Mouse (Mus musculus): ENCODE results near the gene Art3.
A peak's percentile ranks its signal among the peaks of the same experiment; 100 is the strongest.
"Not testable (repeated sequence)": the region's sequence is repeated elsewhere in the genome, so short reads cannot be mapped to it uniquely, and the experiment has no call there.

Gene Art3

DNA sequence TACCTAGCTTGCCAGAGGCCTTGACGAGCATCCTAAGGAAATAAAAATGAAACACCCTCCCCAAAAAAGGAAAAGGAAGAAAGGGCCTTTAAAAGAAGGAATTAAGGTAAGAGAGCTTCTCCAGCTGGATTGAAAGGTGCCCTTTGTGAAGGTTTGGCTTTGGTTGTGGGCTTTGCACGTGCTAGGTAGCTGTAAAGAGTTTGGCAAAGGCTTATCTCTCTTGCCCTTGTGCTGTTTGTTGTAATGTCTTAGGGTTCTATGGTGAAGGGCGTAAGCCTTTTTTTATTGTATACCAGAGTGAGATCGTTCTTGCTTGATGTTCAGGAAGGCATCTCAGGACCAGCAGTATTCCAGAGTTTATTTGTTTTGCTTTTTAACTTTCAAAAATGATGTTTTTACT is 9.0 kb downstream of the Art3 start:
- no peak for DNase-seq

DNA sequence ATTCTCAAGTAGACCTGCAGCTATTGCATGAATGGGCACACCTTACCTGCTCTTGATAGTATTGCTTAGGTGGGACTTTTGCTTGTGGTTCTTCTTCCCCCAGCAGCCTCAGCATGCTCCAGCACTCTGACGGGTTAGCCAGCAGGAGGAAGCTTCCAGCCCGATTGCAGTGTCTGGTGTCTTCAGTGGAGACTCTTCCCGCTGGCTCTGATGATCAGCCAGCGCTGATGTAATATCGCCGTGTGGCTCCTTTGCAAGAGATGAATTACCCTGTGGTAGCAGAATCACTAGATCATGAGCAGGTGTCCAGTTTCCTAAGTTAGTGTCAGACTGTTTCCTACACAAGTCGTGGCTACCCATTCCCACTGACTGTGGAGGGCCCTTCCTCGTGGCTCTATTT is 13.4 kb downstream of the Art3 start:
- DNase-seq = no peak

DNA sequence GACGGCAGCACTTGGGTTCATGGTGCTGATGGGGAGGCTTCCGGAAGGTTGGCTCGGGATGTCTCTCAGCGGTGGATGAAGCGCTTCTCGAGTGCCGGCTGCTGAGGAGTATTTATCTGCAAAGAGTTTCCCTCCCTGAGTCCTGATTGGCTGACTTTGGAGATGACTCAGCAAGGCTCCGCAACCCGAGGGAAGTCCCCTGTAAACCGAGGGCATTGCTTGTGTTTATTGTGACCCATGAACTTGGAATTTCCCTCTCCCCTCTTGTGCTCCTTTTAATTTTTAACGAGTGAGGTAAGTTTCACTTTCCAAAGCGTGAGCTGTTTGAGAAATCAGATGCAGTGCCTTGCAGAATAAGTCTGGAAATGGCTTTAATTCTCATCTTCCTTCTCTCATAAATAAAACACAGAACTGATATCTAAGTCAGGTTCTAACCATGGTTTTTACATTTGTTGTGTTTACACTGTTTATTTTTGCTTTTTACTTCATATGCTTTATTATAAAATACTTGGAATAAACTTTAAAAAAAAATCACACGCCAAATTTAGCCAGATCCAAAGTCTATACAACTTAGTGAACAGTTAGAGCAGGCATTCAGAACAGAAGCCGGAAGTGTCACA is 17.3 kb downstream of the Art3 start, which contains the start of gene Cxcl10:
Gene Cxcl10, minus strand, starts transcription at position 96 of the 620 bp plus-strand sequence.
- peak; percentile 17 for DNase-seq

DNA sequence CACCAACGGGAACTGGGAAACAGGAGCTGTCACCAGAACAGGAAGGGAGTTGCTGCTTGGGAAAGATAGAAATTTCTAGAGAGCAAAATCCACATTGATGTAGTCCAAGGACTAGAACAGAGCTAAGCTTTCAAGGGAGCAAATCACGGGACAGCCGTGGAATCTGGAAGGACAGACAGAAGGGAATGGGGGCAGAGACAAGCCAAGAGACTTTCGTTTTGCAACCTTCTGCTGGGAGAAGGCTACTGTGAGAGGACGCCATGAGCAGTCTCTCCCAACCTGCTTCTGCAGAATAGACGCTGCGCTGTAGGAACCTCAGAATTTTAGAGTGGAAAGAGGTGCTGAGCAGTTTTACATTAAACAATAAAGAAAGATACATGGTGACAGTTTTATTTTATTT is 18.1 kb downstream of the Art3 start:
- no peak for DNase-seq

DNA sequence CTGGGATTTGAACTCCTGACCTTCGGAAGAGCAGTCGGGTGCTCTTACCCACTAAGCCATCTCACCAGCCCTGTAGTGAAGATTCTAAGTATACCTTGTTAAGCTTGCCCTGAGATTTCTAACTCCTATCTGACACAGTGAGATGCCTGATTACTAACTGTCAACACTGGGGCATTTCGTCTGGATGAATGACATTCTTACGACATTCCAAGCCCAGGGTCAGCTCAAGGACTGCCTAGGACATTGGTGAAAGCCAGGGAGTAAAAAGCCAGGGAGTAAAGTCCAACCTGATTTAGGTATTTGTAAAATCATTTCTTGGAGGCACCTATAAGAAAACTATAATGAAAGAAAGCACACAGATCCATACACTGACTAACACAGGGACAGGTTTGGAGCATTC is 21.1 kb downstream of the Art3 start:
- not testable (repeated sequence) for DNase-seq

DNA sequence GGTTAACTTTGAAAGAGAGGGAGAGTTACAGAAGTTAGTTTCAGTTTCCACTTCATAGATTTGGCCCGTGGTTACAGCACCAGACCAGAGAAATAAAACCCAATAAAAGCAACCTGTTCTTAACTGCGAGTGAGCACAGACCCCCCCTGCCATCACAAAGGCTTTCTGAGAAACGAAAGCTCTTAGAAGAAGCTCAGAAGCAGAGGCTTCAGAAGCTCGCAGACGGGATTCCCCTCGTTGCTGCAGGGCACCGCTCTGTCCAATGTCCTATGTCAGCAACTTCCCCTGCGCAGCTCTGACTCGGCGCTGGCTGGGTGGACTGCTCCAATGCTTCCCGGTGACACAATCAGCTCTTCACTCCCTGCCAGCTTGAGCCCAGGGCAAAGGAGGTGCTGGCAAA is 21.9 kb downstream of the Art3 start:
- no peak for DNase-seq

DNA sequence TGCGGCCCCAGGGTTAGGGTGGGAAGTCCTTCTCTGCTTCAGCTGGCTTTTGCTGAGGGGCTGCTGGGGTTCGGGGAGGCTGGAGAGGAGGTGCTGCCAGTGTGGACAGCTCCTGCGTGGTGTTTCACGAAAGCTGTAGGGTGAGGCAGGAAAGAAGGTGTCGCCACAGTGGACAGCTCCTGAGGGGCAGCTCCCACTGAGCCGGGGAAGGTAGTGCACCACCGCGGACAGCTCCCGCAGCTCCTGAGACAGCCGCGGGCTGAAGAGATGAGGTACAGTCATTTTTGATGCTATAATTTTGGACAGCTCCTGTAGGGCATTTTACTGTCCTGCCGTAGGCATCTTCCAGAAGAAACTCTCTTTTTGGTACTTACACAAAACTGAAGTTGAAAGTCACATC is 26.4 kb downstream of the Art3 start:
- DNase-seq = no peak

DNA sequence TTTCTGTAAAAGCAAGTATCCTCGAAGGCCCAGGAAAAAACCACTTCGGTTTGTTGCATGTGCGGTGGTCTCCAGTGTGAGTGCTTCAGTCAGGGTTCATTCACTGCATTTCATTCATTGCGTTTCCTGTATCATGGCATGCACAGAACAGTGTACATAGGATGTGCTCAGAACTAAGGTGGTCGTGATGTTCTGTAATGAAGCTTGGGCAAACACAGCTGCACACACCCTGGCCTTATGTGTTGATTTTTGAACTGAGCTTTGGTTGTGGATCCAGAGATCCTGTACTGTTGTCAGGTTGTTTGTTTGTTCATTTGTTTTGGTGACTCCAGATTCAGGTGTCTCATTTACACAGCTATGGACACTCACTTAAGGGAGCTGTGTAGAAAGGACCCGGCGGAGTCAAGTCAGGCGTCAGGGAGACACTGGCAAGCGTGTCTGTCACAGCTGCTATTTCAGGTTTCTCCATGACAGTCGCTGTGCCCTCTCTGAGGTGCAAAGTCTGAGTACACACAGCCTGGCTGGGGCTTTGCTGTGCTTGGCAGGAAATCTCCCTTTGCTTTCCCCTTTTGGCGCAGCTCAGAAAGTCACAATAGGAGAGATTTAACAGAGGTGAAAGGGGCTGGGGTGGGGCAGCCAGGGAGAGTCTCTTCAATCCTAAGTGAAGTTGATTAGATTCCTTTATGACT is 27.3 kb downstream of the Art3 start:
- DNase-seq = no peak

DNA sequence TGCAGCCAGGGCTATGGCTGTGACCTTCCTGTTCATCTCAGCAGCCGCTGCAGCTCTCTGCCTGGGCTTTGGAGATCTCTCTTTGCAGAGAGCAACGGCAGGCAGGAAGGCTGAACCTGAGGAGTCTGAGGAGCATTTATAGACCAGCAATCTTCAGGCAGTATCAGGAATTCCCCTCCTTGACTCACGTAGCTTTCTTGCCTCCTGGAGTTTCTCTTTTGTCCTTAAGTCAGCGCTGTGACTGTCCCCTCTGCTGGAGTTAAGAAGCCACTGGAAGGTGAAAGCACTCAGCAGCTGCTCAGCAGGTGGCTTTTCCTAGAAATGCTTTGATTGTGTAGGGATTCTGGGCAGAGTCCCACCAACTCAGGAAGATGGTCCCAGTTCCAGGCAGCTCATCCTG is 31.6 kb downstream of the Art3 start:
- no peak for DNase-seq

DNA sequence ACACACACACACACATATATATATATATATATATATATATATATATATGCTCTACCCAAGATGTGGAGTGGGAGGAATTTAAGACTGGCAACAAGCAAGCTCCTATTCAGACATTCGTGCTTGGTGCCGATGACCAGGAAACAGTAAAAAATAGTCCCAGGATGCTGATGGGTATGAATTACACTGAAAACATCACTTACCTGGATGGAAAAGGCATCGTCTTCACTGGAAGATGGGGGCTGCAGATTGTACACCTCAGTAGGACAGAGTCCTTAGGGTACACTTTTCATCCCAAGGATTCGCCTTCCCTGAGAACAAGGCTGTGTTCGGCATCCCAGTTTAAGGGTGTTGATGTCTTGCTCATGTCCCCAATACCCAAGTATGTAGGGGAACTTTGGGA is 32.4 kb downstream of the Art3 start:
- DNase-seq = no peak

DNA sequence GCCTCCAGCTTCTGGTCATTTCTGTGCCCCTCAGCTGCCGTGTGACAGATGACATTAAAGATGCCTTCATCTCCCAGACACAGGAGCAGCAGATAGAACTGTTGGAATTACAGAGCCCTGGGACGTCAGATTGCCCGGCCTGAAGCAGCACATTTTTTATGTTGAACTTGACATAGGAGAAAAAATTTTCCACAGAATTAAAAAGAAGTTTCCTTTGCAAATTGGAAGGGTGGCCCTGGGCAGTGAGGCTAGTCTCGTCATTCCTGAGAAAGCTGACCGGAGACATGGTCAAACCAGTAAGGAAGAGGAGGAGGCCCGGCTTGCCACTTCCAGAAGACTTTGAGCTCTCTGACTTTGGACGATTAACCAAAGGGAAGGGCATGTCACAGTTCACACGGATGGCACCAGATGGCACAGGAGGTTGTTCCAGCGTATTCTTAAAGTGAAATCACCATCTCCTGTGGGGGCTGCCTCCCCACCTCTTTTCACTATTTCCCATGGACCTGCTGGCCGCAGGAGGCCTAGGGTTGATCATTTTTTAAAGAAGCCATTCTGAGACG is 33.6 kb downstream of the Art3 start:
- peak; percentile 42 for DNase-seq

DNA sequence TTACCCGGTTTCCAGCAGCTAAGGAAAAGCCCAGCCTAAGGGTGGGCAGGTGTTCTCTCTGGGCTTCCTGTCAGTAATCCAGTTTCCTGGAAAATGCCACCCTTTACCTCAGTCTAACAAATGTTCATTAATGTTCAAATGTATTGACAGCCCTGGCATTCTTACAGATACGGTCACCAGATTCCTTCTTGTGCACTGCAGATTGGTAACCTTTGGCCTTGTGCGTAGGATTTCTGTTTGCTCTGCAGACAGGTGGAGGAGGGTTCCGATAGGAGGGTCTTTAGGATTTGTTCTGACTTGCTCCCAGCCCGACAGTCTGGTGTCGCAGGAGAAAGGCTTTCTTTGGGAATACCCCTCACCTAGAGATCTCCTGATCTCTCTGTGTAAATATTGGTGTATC is 34.9 kb downstream of the Art3 start:
- DNase-seq = no peak

DNA sequence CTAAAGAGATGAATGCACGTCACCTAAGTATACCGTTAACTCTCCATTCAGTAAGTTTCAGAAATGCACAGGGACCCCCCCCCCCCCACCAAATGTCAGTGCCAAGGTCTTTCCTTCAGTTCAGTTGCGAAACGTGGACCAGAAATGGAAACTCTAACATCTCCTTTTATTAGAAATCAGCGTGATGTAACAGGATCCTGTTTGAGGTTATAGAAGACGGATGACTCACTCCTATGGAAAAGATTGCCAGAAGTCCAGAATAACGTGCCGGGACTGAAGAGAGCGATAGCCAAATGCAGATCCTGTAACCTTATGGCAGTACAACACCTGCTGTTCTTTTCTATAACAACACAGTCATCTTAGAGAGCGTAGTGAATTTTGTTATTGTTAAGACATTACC is 36.8 kb downstream of the Art3 start:
- peak; percentile 58 for DNase-seq

DNA sequence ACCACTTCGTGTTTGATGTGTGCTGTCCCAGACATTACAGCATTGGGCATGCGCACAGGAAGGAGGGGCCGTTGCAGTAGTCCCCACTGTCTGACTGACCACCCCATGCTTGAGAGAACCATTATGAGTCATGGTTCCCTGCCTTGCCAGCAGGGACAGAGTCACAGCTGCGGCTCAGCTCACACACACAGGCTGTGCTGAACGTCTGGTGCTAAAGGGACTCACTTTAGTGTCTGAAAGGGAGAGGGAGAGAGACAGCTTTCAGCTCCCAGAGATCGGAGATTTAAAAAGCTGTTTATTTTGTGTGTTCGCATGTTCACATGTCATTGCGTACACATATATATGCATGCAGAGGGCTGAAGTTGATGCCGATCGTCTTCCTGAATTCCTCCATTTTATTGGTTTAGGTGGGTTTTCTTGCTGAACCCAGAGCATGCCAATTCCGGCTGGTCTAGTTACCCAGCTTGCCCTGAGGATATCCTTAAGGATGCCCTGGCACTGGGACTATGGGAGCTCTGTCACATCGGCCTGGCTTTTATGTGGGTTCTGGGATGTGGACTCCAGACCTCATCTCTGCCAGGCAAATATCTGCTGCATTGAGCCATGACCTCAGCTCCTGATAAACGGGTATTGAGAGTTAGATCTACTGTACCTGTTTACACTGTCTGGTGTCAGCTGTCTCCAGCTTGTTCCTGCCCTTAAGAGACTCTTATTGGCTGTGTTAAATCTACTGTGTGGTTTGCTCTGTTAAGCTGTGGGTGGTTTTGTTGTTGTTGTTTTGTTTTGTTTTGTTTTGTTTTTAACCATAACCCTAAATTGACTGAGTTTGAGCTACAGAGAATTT is 37.7 kb downstream of the Art3 start:
- DNase-seq = peak; percentile 68

DNA sequence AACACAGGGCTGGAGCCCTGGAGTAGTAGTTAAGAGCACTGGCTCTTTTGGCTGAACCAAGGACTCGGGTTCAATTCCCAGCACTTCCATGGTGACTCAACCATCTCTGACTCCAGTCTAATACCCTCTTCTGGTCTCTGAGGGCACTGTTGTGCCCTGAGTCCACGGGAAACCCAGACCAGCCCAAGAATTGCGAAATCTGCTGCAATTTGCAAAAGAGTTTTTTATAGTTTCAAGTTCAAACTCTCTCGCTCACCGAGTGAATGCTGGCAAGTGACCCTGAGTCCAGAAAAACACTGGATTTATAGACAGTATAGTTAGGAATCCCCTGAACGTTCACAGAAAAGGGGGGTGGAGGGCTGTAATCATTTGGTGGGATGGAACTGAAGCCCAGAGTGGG is 38.8 kb downstream of the Art3 start:
- no peak for DNase-seq

DNA sequence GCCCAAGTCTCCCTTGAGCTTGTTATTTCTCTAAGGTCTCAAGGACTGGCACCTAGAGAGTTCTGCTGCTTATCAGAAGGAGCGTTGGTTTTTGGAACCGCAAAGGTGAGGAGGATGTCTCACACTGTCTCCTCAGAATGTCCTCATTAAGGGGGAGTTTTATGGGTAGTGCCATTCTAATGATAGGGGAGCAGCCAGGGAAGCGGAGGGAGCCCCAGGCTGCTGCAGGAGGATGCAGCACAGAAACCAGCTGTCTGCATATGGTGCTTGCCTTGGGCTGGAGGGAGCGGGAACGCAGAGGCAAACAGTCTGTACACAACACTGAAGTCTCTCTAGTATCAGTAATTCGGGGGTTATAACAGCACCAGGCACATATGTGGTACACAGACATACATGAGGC is 39.3 kb downstream of the Art3 start:
- no peak for DNase-seq

DNA sequence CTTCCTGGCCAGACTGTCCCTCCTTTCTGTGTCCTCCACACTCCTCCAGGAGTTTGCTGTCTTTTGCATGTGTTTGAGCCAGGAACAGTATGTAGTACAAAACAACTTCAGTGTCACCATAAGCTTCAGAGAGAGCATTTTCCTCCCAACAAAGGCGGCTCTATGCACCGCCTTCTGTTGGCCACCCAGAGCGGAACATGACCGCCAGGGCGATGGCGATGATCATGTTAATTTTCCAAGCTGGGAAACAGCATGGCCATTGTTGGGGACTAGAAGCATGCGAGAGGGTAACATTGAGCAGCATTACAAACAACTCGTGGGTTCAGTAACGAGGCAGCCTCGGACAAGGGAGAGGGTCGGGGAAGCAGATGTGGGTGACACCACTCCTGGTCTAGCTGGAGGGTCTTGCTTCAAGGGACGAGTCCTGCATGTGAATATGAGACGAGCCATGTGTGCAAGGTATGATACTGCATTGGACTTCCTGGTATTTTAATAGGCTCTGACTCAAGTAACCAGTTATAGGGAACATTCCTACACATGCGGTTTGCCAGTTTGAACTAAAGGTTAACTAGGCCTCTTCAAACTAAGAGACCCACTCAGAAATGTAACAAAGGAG is 39.8 kb downstream of the Art3 start:
- DNase-seq = no peak

DNA sequence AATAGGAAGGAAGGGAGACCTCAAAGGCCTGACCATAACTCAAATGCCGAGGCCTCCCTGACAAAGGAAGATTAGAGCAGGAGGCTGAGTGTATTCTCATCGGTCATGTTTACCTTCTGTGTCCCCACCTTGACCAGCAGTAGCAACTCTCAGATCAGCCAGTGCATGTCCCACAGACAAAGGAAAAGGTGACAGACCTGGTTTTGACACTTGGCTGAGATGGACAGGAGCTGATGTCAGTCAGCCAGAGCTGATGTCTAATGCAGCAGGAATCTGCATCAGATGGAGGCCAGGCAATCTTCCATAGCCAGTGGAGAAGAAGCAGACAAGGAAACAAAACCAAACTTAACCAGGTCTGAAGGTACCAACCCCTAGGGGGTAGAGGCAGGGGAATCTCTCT is 41.0 kb downstream of the Art3 start:
- DNase-seq = no peak

DNA sequence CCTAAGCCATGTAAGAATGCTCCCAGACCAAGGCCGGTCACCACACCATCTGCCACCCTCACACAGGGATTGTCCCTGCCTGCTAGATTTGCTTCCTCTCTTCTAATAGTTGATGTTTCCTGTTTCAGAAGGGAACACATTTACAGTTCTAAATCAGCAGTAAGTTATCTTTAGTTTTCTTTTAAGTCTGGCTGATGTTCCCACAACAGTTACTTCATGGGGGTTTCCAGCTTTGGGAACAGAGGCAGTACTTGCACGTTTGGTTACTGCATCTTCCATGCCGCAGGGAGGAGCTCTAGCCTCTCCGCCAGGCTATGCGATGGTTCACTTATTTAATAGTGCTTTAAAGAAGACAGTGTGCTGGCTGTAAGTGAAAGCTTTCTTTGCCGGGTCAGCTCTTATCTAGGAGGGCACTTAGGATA is 43.1 kb downstream of the Art3 start:
- peak; percentile 43 for DNase-seq

DNA sequence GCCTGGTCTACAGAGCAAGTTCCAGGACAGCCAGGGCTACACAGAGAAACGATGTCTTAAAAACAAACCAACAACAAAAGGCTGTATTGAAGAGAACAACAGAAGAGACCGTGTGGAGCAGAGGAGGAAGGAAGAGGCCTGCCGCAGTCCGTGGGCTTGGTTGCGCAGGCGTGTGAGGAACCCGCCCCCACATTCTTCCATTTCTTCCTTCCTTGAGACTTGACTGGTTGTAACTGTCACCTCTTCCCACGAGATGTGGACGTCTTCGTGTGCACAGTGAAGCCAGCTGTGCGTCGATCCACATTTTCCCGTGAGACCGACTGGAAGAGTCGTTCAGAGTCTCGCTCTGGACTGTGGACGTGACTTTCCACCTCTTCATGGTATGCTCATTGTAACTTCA is 43.7 kb downstream of the Art3 start:
- DNase-seq = no peak

DNA sequence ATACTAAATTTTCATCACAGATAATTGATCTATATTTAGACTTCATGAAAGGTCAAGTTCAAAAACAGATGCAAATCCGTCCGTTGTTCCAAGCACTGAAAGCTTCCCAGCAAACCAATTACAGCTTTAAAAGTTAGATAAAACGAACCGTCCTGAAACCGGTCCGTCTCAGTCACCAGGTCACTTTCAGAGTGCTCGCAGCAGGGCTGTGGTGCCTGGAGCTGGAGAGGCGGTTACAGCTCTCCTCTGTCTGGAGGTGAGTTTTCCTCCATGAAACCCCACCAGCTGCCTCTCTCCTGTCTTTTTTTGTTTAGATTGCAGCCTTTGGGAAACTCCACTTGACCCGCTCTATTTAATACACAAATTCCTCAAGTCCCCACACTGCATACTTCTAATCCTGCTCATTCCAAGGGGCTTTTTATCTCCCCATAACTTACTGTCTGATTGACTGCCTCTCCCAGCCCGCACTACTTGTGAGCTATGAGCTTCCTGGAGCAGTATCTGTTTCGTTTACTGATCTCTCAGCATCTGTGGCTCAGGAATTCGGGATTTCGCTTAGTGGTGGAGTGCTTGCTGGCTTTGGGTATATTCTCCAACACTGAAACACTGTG is 45.3 kb downstream of the Art3 start:
- DNase-seq = no peak

DNA sequence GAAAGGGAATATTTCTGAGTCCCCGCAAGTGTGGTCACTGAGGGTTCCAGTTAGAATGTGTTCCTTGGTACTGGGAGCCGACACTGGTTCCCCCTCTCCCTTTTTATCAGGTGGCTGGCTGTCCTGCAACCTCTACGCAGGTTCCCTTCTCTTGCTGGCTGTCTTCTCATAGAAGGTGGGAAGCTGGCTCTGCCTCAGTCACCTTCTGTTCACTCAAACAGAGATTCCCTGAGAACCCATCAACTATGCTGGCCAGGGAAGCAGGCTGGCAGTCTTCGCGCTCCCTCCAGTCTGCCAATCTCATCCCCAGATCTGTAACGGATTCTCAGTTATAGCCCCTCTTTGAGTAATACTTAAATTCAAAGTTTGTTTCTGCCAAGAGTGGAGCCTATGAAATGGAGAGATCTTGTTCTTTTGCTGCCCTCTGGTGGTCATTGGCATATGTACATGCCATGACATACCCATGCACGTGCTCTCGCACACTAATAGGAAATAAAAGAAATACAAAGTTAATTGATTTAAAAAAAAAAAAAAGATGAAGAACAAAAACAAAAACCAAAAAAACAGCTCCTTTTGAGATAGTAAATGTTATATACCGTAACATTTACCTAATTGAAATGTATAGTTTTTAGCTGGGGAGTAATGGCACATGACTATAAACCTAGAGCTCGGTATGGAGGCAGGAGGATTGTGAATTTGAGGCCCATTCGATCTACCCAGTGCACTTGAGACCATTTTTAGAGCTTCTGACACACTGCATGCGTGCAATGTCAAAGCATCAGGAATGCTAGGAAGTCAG is 50.1 kb downstream of the Art3 start:
- DNase-seq = peak; percentile 77
